Mouse (Mus musculus): ENCODE data around the gene Camta1.

Gene Camta1

DNA sequence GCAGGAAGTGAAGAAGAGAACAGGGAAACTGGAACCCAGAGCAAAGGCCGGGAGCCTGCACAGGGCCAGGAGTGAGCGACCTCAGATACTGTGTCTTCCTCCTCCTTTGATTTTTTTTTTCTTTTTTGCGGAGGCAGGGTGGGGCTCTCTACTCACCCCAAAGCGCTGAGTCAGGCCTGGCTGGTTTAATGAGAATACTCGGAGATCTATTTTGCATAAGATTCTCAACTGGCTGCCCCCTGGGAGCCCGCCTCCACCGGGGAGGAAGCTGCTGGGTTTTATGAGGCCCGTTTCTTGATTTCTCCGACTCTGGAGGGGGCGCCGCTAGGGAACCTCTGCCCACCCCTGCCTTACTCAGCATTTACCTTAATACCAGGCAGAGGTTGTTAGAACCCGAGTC lies 618.9 kb downstream of the Camta1 start:
- DNase-seq: peak in 1 of 2 experiments; percentile 20

GRCm38 (mm10) chr4:151240465-151240864 lies 621.2 kb downstream of the Camta1 start:
- DNase-seq: no peak

DNA sequence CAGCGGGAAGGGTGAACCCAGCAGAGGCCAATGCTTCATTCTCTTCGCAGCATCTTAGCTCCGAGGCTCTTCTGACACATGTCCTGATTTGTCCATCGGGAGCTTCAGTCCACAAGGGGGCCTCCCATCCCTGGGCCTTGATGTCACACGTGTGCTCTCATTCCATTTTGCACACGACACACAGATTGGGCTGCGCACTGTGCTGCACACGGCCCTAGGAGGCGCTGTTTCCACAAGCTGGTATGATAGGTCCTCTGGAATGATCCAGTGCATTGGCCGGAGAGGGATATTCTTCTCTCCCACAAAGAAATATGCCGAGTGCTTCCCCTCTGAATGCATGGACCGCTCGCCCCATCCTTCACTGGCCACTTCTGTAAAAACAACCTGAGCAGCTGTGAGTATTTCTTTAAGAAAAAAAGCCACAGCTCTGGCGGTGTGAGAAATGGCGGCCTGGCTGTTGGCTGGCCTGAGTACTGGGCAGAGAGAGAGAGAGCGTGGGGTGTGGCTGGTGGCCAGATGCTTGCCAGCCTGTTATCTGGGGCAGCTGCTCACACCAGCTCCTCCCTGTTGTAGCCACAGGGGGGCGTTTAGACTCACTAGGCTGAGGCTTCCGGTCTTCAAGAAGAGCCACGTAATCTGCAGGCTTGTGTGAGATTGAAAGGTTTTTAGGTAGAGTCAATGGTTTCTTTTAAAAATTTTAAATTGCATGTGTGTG lies 622.5 kb downstream of the Camta1 start:
- no peak for DNase-seq

- DNase-seq: no peak
Observed at GRCm38 (mm10) chr4:151237501-151237900, 624.2 kb downstream of the Camta1 start.

DNA sequence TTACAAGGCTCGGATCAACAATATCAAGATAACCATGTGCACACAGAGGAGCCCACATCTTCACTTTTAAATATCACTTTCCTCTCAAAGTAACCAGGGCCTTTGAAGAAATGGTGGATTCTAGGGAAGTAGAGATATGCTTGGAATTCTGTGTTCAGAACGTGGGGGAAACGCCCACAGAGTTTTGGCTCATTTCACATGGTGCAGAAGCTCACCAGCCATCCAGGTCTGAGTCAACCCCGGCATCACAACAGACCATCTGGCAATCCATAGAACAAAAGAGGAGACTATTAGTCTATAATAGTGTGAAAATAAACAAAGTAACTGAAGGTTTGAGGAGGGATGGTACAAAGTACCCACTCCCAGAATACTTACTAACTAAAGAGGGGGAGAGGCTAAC lies 626.7 kb downstream of the Camta1 start:
- DNase-seq: no peak

- DNase-seq: no peak
Observed at GRCm38 (mm10) chr4:151232028-151232427, 629.6 kb downstream of the Camta1 start.

DNA sequence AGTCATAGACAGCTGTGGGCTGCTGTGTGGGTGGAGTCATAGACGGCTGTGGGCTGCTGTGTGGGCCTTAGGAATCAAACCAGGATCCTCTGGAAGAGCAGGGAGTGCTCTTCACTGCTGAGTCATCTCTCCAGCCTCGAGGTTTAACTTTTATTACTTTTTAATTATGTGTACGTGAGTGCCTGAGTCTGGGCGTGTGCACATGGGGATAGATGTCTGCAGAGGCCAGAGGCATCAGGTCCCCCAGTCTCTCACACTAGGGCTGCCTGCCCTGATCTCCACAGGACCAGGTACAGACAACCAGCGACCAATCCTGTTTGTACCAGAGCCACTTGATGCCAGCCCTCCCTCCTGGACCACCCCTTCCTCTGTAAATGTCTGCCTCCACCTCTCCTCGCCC lies 632.6 kb downstream of the Camta1 start:
- no peak for DNase-seq

- DNase-seq: no peak
Observed at GRCm38 (mm10) chr4:151226496-151226895, 635.2 kb downstream of the Camta1 start.

- no peak for DNase-seq
Observed at GRCm38 (mm10) chr4:151224017-151224416, 637.7 kb downstream of the Camta1 start.

DNA sequence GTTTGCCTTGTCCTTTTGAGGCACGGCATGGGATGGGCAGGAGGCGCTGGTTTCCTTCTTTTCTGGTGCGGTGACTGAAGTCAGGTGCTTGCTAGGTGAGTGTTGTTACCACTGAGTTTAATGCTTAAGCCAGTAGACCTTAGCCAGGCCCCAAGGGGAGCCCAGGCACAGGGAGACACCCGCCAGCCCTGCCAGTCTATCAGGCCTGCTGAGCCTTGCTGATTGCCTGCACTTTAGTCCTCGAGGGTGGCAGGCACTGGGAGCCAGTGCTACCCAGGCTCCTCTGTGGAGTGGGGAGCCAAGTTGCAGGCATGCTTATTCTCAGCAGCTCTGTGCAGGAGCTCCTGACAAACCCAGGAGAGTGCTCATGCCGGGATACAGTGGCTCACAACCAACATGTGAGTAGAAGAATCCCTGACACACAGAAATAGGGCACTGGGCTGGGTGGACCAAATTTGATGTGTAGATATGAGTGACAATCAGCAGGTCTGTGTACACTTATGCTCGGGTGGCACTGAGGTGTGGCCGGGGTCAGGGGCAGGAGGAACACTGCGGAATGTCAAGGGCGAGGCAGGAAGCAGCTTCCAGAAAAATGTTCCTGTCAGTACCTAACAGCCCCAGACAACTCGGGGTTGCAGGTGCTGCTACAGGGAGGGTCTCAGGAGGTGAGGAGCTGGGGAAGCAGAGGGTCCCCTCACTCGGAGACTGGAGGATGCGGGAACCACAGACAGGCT lies 638.2 kb downstream of the Camta1 start:
- DNase-seq: no peak

GRCm38 (mm10) chr4:151222635-151223034 lies 639.0 kb downstream of the Camta1 start:
- DNase-seq: no peak

DNA sequence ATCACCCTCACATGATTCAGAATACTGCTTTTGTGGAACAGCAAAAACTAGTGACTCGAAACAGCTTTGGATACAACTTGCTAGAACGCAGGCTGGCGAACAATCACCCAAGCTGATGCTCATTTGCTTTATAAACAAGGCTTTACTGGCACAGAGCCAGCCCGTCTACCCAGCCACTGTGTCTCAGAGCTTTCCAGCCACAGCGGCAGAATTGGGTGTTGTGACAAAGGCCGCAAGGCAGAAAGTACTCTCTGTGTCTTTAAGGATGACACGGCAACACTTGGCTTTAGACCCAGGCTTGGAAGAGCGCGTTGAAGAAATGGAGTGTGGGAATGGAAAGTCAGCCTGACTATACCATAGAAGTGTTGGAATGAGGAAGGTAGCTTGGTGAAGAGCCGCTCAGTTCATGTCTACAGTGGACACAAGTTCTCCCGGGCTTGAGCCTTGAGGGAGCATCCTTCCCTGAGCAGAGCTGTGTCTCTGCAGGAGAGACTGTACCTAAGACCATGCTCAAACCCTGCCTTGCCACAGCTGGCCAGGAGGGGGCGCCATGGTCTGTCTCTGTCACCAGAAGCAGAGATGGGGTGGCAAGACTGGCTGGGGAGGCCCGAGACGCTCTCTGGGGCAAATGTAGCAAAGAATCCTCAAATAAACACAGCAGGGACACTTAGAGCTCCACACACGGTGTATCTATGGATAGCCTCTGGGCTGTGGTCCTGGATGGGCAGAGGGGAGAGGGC lies 645.0 kb downstream of the Camta1 start:
- DNase-seq: peak in 1 of 2 experiments; percentile 27

DNA sequence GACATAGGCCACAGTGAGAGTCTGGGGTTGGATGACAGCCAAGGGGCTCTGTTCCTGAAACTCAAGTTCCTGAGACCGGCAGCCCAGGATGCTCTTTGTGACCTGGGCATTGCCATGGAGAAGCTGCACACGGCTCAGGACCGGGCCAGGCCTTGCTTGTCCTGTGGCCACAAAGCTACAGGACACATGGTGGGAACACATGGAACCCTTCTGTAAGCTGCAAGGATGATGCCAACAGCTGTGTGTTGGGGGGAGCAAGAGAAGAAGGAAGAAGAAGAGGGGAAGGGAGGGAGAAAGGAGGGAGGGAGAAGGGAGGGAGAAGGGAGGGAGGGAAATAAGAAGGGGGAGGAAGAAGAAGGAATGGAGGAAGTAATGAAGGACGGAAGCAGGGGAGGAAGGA lies 645.8 kb downstream of the Camta1 start:
- DNase-seq: no peak

- no peak for DNase-seq
Observed at GRCm38 (mm10) chr4:151215179-151215578, 646.5 kb downstream of the Camta1 start.

- DNase-seq: no peak
Observed at GRCm38 (mm10) chr4:151213475-151213874, 648.2 kb downstream of the Camta1 start.

DNA sequence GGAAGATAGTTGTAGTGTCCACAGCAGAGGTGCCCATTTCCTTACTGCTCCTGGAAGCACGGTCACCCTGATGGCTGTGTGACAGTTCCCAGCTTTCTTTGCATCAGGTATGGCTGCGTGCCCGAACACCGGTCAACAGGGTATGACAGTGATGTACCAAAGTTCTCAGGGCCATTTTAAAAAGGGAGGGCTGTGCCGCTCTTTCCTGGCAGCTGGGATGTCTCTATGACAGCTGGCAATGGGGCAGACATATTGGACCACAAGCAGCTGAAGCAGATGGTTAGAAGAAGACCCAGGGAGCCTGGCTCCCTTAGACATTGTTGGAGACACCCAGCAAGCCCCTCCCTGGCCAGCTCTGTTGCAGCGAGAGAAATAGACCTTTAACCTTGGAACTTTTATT lies 649.7 kb downstream of the Camta1 start:
- no peak for DNase-seq

GRCm38 (mm10) chr4:151207566-151207965 lies 654.1 kb downstream of the Camta1 start:
- no peak for DNase-seq

DNA sequence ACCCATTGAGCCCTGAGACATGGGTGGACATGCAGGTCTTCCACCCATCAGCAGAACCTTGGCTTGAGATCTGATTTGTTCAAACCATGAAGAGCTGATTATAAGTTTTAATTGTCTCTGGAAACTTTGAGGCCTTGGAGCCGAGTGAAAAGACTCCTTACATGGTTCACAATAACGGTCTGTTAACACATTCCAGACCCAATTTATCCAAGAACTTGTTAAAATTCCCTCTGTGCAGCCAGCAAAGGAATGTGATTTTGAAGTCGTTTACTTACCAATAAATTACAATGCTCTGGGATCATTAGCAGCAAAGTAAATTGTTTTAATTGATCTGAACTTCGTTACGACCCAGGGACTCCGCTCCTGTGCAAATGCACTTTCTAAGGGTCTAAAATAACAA lies 658.8 kb downstream of the Camta1 start:
- DNase-seq: no peak

DNA sequence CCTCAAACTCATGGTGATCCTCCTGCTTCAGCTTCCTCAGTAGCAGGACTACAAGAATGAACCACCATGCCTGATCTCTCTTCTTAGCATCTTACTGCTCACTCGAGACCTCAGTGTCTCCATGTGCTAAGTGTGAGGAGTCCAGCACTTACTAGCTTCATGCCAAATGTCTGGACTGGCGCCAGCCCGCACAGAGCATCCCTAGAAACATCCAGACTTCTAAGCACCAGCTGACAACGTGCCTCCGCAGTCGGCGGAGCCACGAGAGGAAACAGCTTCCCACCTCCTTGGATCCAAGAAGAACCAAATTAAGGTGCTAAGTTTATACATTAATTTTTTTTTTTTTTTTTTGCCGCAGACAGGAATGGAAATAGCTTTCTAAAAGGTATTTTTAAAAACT lies 661.4 kb downstream of the Camta1 start:
- DNase-seq: no peak

- no peak for DNase-seq
Observed at GRCm38 (mm10) chr4:151195126-151195525, 666.5 kb downstream of the Camta1 start.

DNA sequence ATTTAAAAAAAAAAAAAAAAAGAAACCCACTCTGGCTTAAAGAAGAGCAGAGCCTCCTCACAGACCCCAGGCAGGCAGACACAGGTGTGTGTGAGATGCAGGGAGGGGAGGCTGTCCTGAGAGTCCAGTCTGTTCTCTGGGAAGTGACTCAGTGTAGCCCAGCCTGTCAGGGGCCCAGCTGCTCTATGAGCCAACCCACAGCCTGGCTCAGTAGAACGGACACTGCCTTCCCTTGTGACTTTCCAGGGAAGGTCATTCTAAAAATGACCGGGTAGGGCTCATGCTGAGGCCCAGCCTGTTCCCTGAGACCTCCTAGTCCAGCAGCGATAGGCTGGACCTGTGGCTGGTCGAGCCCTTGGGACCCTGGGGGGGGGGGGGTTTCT lies 667.0 kb downstream of the Camta1 start:
- no peak for DNase-seq

- no peak for DNase-seq
Observed at GRCm38 (mm10) chr4:151194030-151194714, 667.5 kb downstream of the Camta1 start.

DNA sequence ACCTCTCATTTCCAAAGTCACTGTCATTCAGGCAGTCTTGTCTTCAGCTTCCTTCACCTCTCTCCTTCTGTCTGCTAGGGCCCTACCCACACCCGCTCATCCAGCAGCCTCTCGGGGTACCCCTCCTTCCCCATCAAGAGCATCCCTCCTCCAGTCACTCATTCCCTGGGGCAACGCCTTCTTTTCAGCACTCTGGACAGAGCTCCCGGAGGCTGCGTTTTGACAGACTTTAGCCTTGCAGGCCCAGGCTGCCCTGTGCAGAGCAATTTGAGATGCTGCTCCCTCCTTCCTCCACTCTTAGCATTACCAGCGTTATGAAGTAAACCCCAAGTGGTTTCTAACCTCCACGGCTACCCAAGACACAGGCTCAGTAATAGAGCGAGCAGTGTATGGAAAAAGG lies 675.2 kb downstream of the Camta1 start:
- DNase-seq: peak; percentile 59 to 70

All from kidney, postnatal 25 days (tissue).